Mouse (Mus musculus) gastrocnemius, postnatal 10 days (tissue): Measurements from ENCODE around the gene Gm17606. TPM values are rescaled to one million over a fixed set of nuclear protein-coding genes. Genes with fewer than 3 reads are reported as not detected.
"Not testable (repeated sequence)": the region's sequence is repeated elsewhere in the genome, so short reads cannot be mapped to it uniquely, and the experiment has no call there.

Experiments used
- DNase-seq: peaks from one replicate; pipeline ENCODE4 v3.0.0; 2021; ENCODE audit warnings: mixed read lengths
- long read RNA-seq, 2 experiments: library from polyadenylated mRNA; stranded (forward); transcript quantifications; one replicate each; pipeline ENCODE4 v2.0.0; 2021
- total RNA-seq, 2 experiments: library from RNA; stranded (reverse); gene quantifications; 2 replicates each; pipeline ENCODE4 v1.2.3; 2021

Gm17606 gene
- not detected for total RNA-seq
- long read RNA-seq, experiment 1 = 0 reads
- long read RNA-seq, experiment 2 = 0 reads

GRCm38 (mm10) chr14:54640946-54641304 is at the start of gene Gm17606:
TSS of gene Gm17606 (plus strand) at chr14:54640952.
- no peak for DNase-seq

- no peak for DNase-seq
These were observed 49.7 kb upstream of the Gm17606 start for GRCm38 (mm10) chr14:54591056-54591455.

GRCm38 (mm10) chr14:54592319-54592934 is 48.3 kb upstream of the Gm17606 start:
- DNase-seq = no peak

- no peak for DNase-seq
These were observed 46.7 kb upstream of the Gm17606 start for GRCm38 (mm10) chr14:54594055-54594454.

DNA sequence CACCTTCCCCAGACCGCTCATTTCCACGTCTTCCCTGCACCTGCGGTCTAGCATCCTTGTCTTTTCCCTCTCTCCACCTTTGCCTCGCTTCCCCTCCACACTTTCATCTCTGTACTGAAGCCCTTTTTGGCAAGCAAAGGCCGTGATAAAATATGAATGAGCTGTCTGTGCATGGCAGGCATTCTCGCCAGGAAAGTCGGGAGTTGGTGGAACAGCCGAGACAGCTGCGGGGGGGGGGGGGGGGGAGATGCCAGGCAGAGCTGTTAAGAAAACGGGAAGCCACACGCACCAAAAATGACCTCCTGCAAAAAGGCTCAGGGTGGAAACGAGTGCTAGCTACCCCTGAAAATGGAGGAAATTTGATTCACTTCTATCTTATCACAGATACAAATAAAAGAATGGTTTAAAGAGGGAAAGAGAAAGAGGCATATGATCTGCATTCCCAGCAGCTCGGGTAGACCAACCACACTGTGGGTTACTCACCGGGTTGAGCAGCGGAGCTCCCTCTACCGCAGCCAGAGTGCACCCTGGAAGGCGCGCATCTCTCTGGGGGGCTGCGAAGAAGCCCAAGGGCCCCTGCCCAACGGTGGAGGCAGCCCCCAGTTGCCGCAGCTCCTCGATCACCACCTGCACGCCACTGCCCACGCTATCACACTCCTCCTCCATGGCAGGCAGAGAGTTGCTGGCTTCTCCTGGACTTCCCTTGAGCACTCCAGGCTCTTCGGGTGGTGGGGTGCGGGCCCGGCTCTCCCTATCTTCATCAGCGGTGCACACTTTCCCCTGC is 45.9 kb upstream of the Gm17606 start:
- no peak for DNase-seq

DNA sequence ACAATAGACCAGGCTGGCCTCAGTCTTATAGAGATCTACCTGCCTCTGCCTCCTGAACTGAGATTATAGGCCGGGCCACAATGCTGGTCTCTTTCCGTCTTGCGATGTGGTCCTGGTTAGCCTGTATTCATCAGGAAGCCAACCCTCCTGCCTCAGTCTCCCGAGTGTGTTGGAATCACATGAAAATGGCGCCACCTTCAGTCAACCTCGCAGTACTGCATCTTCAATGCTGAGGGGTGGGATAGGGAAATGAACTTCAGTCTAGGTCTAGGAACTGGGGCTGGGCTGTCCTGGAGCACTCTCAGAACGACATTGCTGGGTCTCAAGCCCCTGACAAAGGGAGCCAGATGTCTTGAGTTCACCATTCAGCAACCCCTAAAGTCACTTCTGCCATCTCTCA is 43.7 kb upstream of the Gm17606 start:
- DNase-seq = no peak

DNA sequence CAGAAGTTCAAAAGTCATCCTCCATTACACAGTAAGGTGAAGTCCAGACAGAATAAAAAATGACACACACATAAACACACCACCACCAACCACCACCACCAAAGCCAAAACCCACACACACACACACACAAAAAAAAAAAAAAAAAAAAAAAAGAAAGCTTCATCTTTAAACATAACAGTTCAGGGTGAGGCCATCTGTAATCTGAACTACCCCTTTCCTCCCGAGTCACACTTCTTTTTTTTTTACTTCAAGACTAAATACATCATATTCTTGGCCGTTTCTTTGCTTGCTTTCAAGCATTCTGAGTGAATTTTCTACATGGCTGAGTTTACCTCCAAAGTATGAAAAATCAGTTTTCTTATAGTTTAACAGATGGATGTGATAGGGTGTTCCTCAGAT is 39.2 kb upstream of the Gm17606 start:
- DNase-seq = no peak

GRCm38 (mm10) chr14:54602613-54603012 is 38.1 kb upstream of the Gm17606 start:
- DNase-seq = no peak

- peak; percentile 93 for DNase-seq
These were observed 37.6 kb upstream of the Gm17606 start for GRCm38 (mm10) chr14:54603038-54603654.

DNA sequence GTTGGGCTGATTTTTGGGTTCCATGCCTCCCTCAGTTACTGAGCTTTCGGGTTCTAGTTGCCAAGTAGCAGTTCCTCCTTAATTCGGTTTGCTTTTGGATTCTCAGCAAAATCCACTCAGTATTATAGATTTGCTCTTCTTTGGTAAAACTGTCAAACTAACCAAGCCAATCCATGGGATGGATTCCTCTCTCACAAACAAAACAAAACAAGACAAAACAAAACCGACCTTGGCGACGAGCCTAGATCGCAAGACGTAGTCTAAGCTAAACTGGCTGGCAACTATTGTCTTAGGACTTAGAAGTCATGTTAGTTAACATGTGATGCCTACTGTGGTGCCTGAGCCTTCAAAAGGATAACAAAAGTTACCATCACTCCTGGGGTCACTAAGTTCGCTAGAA is 37.1 kb upstream of the Gm17606 start:
- DNase-seq = no peak

DNA sequence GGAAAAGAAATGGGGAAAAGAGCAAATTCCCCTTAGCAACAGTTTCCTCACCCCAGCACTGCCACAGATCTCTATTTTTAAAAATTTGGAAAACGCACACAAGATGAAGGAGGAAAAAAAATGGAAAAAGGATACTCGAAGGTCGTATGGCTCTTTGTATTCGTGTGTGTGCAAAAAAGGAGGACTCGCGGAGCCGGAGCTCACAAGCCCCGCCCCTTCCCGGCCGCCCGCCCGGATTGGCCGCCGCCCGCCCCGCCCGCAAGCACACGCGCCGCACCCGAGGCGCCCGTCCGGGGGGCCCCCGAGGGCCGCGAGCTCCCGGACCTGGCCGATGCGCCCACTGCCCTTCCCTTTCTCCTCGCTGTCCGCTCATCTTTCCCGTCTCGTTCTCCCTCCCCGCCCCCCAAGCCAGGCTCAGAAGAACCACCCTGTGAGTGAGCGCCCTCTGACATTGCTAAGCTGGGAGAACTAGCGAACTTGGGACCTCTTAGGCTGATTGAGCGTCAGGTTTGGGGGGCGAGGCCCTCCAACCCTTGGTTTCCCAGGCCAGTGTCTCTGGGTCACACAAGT is 34.9 kb upstream of the Gm17606 start, which contains the start of gene 4931414P19Rik:
Gene 4931414P19Rik, minus strand, starts transcription at position 242 of the 570 bp plus-strand sequence.
- peak; percentile 92 for DNase-seq

DNA sequence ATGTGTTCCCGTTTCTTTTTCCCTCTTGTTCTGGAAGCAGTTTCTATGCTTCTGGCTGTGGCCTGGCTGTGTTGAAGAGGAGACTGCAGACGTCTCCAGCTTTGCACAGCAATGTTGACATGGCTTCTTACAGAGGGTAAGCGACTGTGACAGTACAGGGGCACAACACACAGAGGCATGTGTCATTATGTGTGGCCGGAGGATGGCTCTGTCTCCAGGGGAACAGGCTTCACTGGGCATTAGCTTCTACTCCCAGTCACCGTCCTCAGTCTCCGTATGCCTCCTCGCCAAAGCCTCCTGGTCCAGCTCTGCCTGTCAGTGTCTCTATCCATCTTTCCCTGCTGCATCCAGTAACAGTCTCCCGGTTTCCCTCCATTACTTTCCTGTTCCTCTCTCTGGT is 33.5 kb upstream of the Gm17606 start:
- no peak for DNase-seq

- no peak for DNase-seq
These were observed 31.5 kb upstream of the Gm17606 start for GRCm38 (mm10) chr14:54609245-54609644.

DNA sequence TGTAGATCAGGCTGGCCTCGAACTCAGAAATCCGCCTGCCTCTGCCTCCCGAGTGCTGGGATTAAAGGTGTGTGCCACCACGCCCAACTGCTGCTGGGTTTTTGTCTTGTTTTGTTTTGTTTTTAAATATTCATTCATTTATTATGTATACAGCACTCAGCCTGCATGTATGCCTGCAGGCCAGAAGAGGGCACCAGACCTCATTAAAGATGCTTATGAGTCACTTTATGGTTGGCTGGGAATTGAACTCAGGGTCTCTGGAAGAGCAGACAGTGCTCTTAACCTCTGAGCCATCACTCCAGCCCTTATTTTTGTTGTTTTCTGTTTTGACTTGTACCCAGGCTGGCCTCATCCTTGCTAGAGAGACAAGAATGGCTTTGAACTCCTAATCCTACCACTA is 30.8 kb upstream of the Gm17606 start:
- no peak for DNase-seq

GRCm38 (mm10) chr14:54610648-54611047 is 30.1 kb upstream of the Gm17606 start:
- DNase-seq = no peak

GRCm38 (mm10) chr14:54614130-54614529 is 26.6 kb upstream of the Gm17606 start:
- DNase-seq = not testable (repeated sequence)

DNA sequence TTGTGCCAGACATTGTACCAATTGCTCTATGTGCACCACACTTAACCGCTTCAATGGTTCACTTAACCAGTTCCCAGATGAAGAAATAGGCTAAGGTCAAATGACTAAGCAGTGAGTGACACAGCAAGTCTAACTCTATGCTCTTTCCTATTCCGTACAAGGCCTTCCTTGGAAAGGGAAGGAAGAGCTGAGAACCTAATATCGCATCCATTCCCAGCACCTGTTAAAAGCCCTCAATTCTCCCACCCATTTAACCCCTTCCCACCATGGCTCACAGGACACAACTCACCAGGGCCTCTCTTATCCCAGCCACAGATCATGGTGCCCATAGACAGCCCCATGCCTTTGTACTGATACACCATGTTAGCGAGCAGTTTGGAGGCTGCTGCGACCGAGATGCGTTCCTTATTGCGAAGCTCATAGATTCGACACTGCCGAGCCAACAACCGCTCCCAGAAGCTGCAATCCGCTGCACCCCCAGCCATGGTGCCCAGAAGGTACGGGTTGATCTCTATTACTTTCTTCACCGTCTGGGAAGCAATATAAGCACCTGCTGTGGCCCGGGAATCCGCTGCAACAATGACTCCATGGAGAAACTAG is 24.4 kb upstream of the Gm17606 start:
- no peak for DNase-seq

- no peak for DNase-seq
These were observed 23.4 kb upstream of the Gm17606 start for GRCm38 (mm10) chr14:54617152-54617896.

DNA sequence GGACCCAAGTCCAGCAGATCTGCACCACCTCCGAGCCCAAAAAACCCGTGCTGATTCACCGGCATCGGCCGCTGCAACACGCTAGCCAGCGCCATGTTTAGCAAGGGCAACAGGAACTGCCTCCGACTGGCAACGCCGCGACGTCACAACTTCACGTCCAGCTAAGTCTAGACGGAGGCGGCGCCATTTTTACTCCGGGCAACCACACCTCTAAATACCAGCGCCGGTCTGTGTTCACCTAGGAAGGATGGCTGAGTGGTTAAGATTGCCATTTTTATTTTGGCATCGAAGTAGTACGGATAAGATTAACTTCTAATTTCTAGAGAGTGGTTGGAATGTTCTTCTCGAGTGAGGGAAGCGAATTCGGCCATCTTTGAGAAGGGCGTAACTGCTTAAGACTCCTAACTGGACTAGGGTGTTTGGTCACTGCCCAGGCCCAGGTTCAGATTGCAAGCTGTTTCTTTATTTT is 22.8 kb upstream of the Gm17606 start, which contains the start of gene Psmb5:
Gene Psmb5, minus strand, starts transcription at position 126 of the 469 bp plus-strand sequence.
- DNase-seq = peak; percentile 82

DNA sequence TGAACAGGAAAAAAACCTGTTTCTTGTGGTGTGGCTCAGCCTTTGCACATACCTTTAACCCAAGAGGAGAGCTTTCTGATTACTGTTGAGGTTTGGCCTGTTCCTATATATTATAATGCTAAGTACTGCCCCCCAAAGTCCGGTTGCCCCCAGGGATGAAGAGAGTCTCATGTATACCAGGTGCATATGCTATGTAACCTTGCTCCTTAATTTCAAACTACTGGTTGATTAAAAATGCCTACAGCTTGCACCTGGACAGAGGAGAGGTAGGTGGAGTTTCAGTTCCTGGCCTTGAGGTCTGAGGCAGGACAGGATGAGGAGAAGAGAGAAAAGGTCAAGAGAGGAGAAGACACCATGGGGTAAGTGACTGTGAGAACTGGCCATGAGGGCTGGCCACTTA is 19.6 kb upstream of the Gm17606 start, which contains the start of gene Psmb11:
Gene Psmb11, plus strand, starts transcription at position 301 of the 400 bp plus-strand sequence.
- DNase-seq = no peak

DNA sequence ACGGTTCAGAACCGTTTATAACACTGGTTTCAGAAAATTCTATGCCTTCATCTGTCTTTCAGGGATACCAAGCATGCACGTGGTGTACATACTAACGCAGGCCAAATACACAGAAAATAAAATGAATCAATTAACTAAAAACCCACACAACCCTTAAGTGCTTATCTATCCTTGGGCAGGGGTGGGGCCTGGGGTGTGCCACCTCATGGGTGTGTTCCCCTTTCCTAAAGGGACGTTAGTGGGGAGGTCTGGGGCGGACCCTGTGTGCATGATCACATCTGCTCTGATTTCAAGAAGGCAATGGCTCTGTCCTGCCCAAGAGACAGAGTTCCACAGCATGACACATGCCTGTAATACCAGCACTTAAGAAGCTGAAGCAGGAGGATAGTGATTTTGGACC is 17.4 kb upstream of the Gm17606 start:
- DNase-seq = no peak
